Mouse (Mus musculus): ENCODE results near the gene Rpl15. TPM values are rescaled to one million over a fixed set of nuclear protein-coding genes. Genes with fewer than 3 reads are reported as not detected.
"Not testable (repeated sequence)": the region's sequence is repeated elsewhere in the genome, so short reads cannot be mapped to it uniquely, and the experiment has no call there.

Gene Rpl15
- total RNA-seq, 2 experiments from 2014 or later, result 451 to 512 TPM

GRCm38 (mm10) chr14:18263427-18263826 lies 7.8 kb downstream of the Rpl15 start:
- no peak for DNase-seq
- intact Hi-C loops (cut with DNase I), result loop anchor here (2.0 kb wide), 1 partner anchor 17 kb away; no protein-coding TSS in a partner anchor

- intact Hi-C loops (cut with DNase I), result no loop called here
- no peak for DNase-seq
Measured at GRCm38 (mm10) chr14:18261203-18261602, 10.0 kb downstream of the Rpl15 start.

GRCm38 (mm10) chr14:18242638-18243130 lies 28.5 kb downstream of the Rpl15 start:
- no peak for DNase-seq

GRCm38 (mm10) chr14:18241786-18242185 lies 29.4 kb downstream of the Rpl15 start:
- intact Hi-C loops (cut with DNase I), result no loop called here
- no peak for DNase-seq

More at GRCm38 (mm10) chr14:18242638-18243130, 28.5 kb downstream of the Rpl15 start:
- intact Hi-C loops (cut with DNase I), result no loop called here

- DNase-seq, result no peak
- intact Hi-C loops (cut with DNase I), result no loop called here
Measured at GRCm38 (mm10) chr14:18240132-18240531, 31.1 kb downstream of the Rpl15 start.

- DNase-seq, result peak; percentile 97 to 100
- intact Hi-C loops (cut with DNase I), result loop anchor here (2.0 kb wide), 1 partner anchor 32 kb away; the partner anchor contains the start of genes Nkiras1 and Rpl15
Measured at GRCm38 (mm10) chr14:18238750-18239731, 32.1 kb downstream of the Rpl15 start, which contains the start of gene Nr1d2. Gene Nr1d2 (minus strand): TSS chr14:18239127.

GRCm38 (mm10) chr14:18238131-18238749 lies 33.0 kb downstream of the Rpl15 start:
- intact Hi-C loops (cut with DNase I), result loop anchor here (2.0 kb wide), 1 partner anchor 33 kb away; the partner anchor contains the start of genes Nkiras1 and Rpl15
- DNase-seq, result peak; percentile 97 to 98

- no peak for DNase-seq
- intact Hi-C loops (cut with DNase I), result no loop called here
Measured at GRCm38 (mm10) chr14:18237381-18237780, 33.8 kb downstream of the Rpl15 start.

GRCm38 (mm10) chr14:18236496-18237235 lies 34.5 kb downstream of the Rpl15 start:
- DNase-seq; intact Hi-C loops (cut with DNase I): not testable (repeated sequence)

GRCm38 (mm10) chr14:18233981-18234960 lies 36.9 kb downstream of the Rpl15 start:
- no peak for DNase-seq
- intact Hi-C loops (cut with DNase I), result no loop called here

GRCm38 (mm10) chr14:18233076-18233475 lies 38.1 kb downstream of the Rpl15 start:
- intact Hi-C loops (cut with DNase I), result no loop called here
- DNase-seq, result no peak

- intact Hi-C loops (cut with DNase I); DNase-seq: not testable (repeated sequence)
Measured at GRCm38 (mm10) chr14:18231866-18232265, 39.3 kb downstream of the Rpl15 start.

GRCm38 (mm10) chr14:18229751-18230150 lies 41.4 kb downstream of the Rpl15 start:
- DNase-seq; intact Hi-C loops (cut with DNase I): not testable (repeated sequence)

GRCm38 (mm10) chr14:18226181-18226580 lies 45.0 kb downstream of the Rpl15 start:
- intact Hi-C loops (cut with DNase I); DNase-seq: not testable (repeated sequence)

- intact Hi-C loops (cut with DNase I); DNase-seq: not testable (repeated sequence)
Measured at GRCm38 (mm10) chr14:18225431-18225830, 45.8 kb downstream of the Rpl15 start.

- intact Hi-C loops (cut with DNase I), result no loop called here
Measured at GRCm38 (mm10) chr14:18221977-18222376, 49.2 kb downstream of the Rpl15 start.

More at GRCm38 (mm10) chr14:18221977-18222376, 49.2 kb downstream of the Rpl15 start:
- DNase-seq, result no peak

All from gastrocnemius, postnatal 36 days (tissue).